Mouse (Mus musculus): ENCODE measurements around the gene Kcna1. TPM values are rescaled to one million over a fixed set of nuclear protein-coding genes. Genes with fewer than 3 reads are reported as not detected.

Gene Kcna1
- polyA plus RNA-seq (2014; fragmentation: Nextera tagmentation; extraction: Ambion mirVana): 2.0 and 2.3 TPM in 2 replicates

GRCm38 (mm10) chr6:126646381-126646780 is at the start of gene Kcna1:
Gene Kcna1 (minus strand): TSS chr6:126646384.
- H3K36me3 ChIP-seq (replicated peaks; ENCODE audit: control insufficient read depth, insufficient read depth): no peaks in the 10 kb centered on the region
- peak within 1 kb of the TSS; percentile 66 for H3K9ac ChIP-seq
- peak within 1 kb of the TSS; percentile 54 for H3K4me3 ChIP-seq (replicated peaks; ENCODE audit: low read length)
- peaks cover 14% of the 10 kb centered on the region for H3K4me1 ChIP-seq (replicated peaks; ENCODE audit: control insufficient read depth, insufficient read depth, low read length)
- WGBS: 36% methylated on average over 8 of the region's 8 CpGs
- DNase-seq (ENCODE audit: low spot score): no peak
- ATAC-seq (ENCODE audit: low FRiP score): no peak
- peak within 1 kb of the TSS; percentile 16; the same call in 1 of the 2 replicates for H3K27ac ChIP-seq
- peak within 1 kb of the TSS; percentile 95 for H3K4me2 ChIP-seq (replicated peaks)
- H3K27me3 ChIP-seq (ENCODE audit: control insufficient read depth, insufficient read depth, low read length): peaks cover 39% of the 10 kb centered on the region
- H3K9me3 ChIP-seq (ENCODE audit: control insufficient read depth, low read length): no peaks in the 10 kb centered on the region

GRCm38 (mm10) chr6:126687120-126687519 is 40.9 kb upstream of the Kcna1 start:
- Histone ChIP-seq H3K27ac (no peak overlapping the region), H3K36me3 (replicated peaks; ENCODE audit: control insufficient read depth, insufficient read depth) (no peaks in the 10 kb centered on the region), H3K9me3 (ENCODE audit: control insufficient read depth, low read length) (no peaks in the 10 kb centered on the region), H3K4me3 (replicated peaks; ENCODE audit: low read length) (no peak overlapping the region), H3K4me1 (replicated peaks; ENCODE audit: control insufficient read depth, insufficient read depth, low read length) (no peaks in the 10 kb centered on the region), H3K9ac (no peak overlapping the region), H3K27me3 (ENCODE audit: control insufficient read depth, insufficient read depth, low read length) (no peaks in the 10 kb centered on the region), H3K4me2 (replicated peaks) (no peak overlapping the region)
- ATAC-seq (ENCODE audit: low FRiP score): no peak
- 71% methylated on average over 4 of the region's 4 CpGs for WGBS
- no peak for DNase-seq (ENCODE audit: low spot score)

GRCm38 (mm10) chr6:126685135-126685534 is 39.0 kb upstream of the Kcna1 start:
- H3K4me1 ChIP-seq (replicated peaks; ENCODE audit: control insufficient read depth, insufficient read depth, low read length): no peaks in the 10 kb centered on the region
- no peak overlapping the region for H3K9ac ChIP-seq
- H3K9me3 ChIP-seq (ENCODE audit: control insufficient read depth, low read length): no peaks in the 10 kb centered on the region
- H3K4me2 ChIP-seq (replicated peaks): no peak overlapping the region
- no peak overlapping the region for H3K27ac ChIP-seq
- DNase-seq (ENCODE audit: low spot score) (no peak), ATAC-seq (ENCODE audit: low FRiP score) (no peak)
- WGBS: 75% methylated on average over 3 of the region's 3 CpGs
- no peaks in the 10 kb centered on the region for H3K36me3 ChIP-seq (replicated peaks; ENCODE audit: control insufficient read depth, insufficient read depth)
- H3K27me3 ChIP-seq (ENCODE audit: control insufficient read depth, insufficient read depth, low read length): no peaks in the 10 kb centered on the region
- H3K4me3 ChIP-seq (replicated peaks; ENCODE audit: low read length): no peak overlapping the region

- ATAC-seq (ENCODE audit: low FRiP score) (no peak), DNase-seq (ENCODE audit: low spot score) (no peak)
- Histone ChIP-seq H3K27ac (no peak overlapping the region), H3K4me3 (replicated peaks; ENCODE audit: low read length) (no peak overlapping the region), H3K36me3 (replicated peaks; ENCODE audit: control insufficient read depth, insufficient read depth) (no peaks in the 10 kb centered on the region), H3K9me3 (ENCODE audit: control insufficient read depth, low read length) (no peaks in the 10 kb centered on the region), H3K27me3 (ENCODE audit: control insufficient read depth, insufficient read depth, low read length) (no peaks in the 10 kb centered on the region), H3K4me1 (replicated peaks; ENCODE audit: control insufficient read depth, insufficient read depth, low read length) (no peaks in the 10 kb centered on the region), H3K4me2 (replicated peaks) (no peak overlapping the region), H3K9ac (no peak overlapping the region)
- 70% methylated on average over 7 of the region's 7 CpGs for WGBS
Measured at GRCm38 (mm10) chr6:126678961-126679360, 32.8 kb upstream of the Kcna1 start.

- no peaks in the 10 kb centered on the region for H3K4me1 ChIP-seq (replicated peaks; ENCODE audit: control insufficient read depth, insufficient read depth, low read length)
- no peaks in the 10 kb centered on the region for H3K36me3 ChIP-seq (replicated peaks; ENCODE audit: control insufficient read depth, insufficient read depth)
- no peak overlapping the region for H3K4me2 ChIP-seq (replicated peaks)
- H3K27ac ChIP-seq: no peak overlapping the region
- DNase-seq (ENCODE audit: low spot score) (no peak), ATAC-seq (ENCODE audit: low FRiP score) (no peak)
- H3K4me3 ChIP-seq (replicated peaks; ENCODE audit: low read length): no peak overlapping the region
- H3K27me3 ChIP-seq (ENCODE audit: control insufficient read depth, insufficient read depth, low read length): no peaks in the 10 kb centered on the region
- 88% methylated on average over 5 of the region's 5 CpGs for WGBS
- H3K9ac ChIP-seq: no peak overlapping the region
- H3K9me3 ChIP-seq (ENCODE audit: control insufficient read depth, low read length): no peaks in the 10 kb centered on the region
Measured at GRCm38 (mm10) chr6:126667001-126667400, 20.8 kb upstream of the Kcna1 start.

GRCm38 (mm10) chr6:126666091-126666490 is 19.9 kb upstream of the Kcna1 start:
- H3K9me3 ChIP-seq (ENCODE audit: control insufficient read depth, low read length): no peaks in the 10 kb centered on the region
- H3K4me2 ChIP-seq (replicated peaks): no peak overlapping the region
- H3K4me1 ChIP-seq (replicated peaks; ENCODE audit: control insufficient read depth, insufficient read depth, low read length): no peaks in the 10 kb centered on the region
- no peak for ATAC-seq (ENCODE audit: low FRiP score)
- 43% methylated on average over 6 of the region's 6 CpGs for WGBS
- DNase-seq (ENCODE audit: low spot score): no peak
- H3K9ac ChIP-seq: no peak overlapping the region
- no peak overlapping the region for H3K4me3 ChIP-seq (replicated peaks; ENCODE audit: low read length)
- no peak overlapping the region for H3K27ac ChIP-seq
- H3K27me3 ChIP-seq (ENCODE audit: control insufficient read depth, insufficient read depth, low read length): no peaks in the 10 kb centered on the region
- H3K36me3 ChIP-seq (replicated peaks; ENCODE audit: control insufficient read depth, insufficient read depth): no peaks in the 10 kb centered on the region

GRCm38 (mm10) chr6:126664569-126664968 is 18.4 kb upstream of the Kcna1 start:
- 86% methylated on average over 3 of the region's 3 CpGs for WGBS
- H3K4me3 ChIP-seq (replicated peaks; ENCODE audit: low read length): no peak overlapping the region
- H3K4me2 ChIP-seq (replicated peaks): no peak overlapping the region
- H3K27me3 ChIP-seq (ENCODE audit: control insufficient read depth, insufficient read depth, low read length): no peaks in the 10 kb centered on the region
- no peaks in the 10 kb centered on the region for H3K9me3 ChIP-seq (ENCODE audit: control insufficient read depth, low read length)
- no peaks in the 10 kb centered on the region for H3K36me3 ChIP-seq (replicated peaks; ENCODE audit: control insufficient read depth, insufficient read depth)
- H3K27ac ChIP-seq: no peak overlapping the region
- DNase-seq (ENCODE audit: low spot score) (no peak), ATAC-seq (ENCODE audit: low FRiP score) (no peak)
- no peaks in the 10 kb centered on the region for H3K4me1 ChIP-seq (replicated peaks; ENCODE audit: control insufficient read depth, insufficient read depth, low read length)
- no peak overlapping the region for H3K9ac ChIP-seq

GRCm38 (mm10) chr6:126657646-126658394 is 11.6 kb upstream of the Kcna1 start:
- no peak for ATAC-seq (ENCODE audit: low FRiP score)

GRCm38 (mm10) chr6:126653561-126653960 is 7.4 kb upstream of the Kcna1 start:
- DNase-seq (ENCODE audit: low spot score): no peak
- 90% methylated on average over 7 of the region's 7 CpGs for WGBS
- H3K27me3 ChIP-seq (ENCODE audit: control insufficient read depth, insufficient read depth, low read length): no peaks in the 10 kb centered on the region
- H3K27ac ChIP-seq: no peak overlapping the region
- H3K4me2 ChIP-seq (replicated peaks): no peak overlapping the region
- H3K9me3 ChIP-seq (ENCODE audit: control insufficient read depth, low read length): no peaks in the 10 kb centered on the region
- ATAC-seq (ENCODE audit: low FRiP score): no peak
- no peaks in the 10 kb centered on the region for H3K4me1 ChIP-seq (replicated peaks; ENCODE audit: control insufficient read depth, insufficient read depth, low read length)
- H3K36me3 ChIP-seq (replicated peaks; ENCODE audit: control insufficient read depth, insufficient read depth): no peaks in the 10 kb centered on the region
- no peak overlapping the region for H3K9ac ChIP-seq
- no peak overlapping the region for H3K4me3 ChIP-seq (replicated peaks; ENCODE audit: low read length)

More at GRCm38 (mm10) chr6:126657646-126658394, 11.6 kb upstream of the Kcna1 start:
- no peak overlapping the region for H3K4me2 ChIP-seq (replicated peaks)
- no peak overlapping the region for H3K27ac ChIP-seq
- WGBS: 72% methylated on average over 2 of the region's 2 CpGs
- no peaks in the 10 kb centered on the region for H3K9me3 ChIP-seq (ENCODE audit: control insufficient read depth, low read length)
- no peak overlapping the region for H3K9ac ChIP-seq
- H3K27me3 ChIP-seq (ENCODE audit: control insufficient read depth, insufficient read depth, low read length): no peaks in the 10 kb centered on the region
- no peaks in the 10 kb centered on the region for H3K4me1 ChIP-seq (replicated peaks; ENCODE audit: control insufficient read depth, insufficient read depth, low read length)
- H3K36me3 ChIP-seq (replicated peaks; ENCODE audit: control insufficient read depth, insufficient read depth): no peaks in the 10 kb centered on the region
- DNase-seq (ENCODE audit: low spot score): no peak
- no peak overlapping the region for H3K4me3 ChIP-seq (replicated peaks; ENCODE audit: low read length)

Data from hindbrain, embryonic 14.5 days (tissue).